Mouse (Mus musculus): Measurements from ENCODE around the gene Ephx4. TPM values are rescaled to one million over a fixed set of nuclear protein-coding genes. Genes with fewer than 3 reads are reported as not detected.
A peak's percentile ranks its signal among the peaks of the same experiment; 100 is the strongest.

Gene Ephx4
- not detected in 2 replicates for polyA plus RNA-seq (2015; fragmentation: Nextera tagmentation; extraction: Ambion mirVana)

DNA sequence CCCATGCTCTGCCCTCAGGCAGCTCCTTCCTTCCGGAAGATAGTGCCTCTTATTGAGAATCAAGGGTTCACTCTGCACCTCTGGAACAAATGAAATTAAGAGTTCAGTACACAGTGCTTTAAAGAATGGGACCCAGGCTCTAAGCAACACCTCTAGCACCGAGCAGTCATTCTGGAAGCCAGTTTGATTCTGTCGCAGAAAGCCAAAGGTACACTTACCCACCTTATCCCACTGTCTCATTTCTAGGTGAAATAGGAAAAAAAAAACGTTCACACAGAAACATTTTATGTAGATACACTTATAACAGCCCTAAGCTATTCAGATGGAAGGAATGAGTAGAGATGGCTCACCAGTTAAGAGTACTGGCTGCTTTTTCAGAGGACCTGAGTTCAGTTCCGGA lies at the start of gene Ephx4:
Ephx4 (plus strand) TSS at position 301 of the 400 bp plus-strand sequence.
- Histone ChIP-seq H3K4me2 (ENCODE audit: low read depth, low read length) (peak within 1 kb of the TSS; percentile 53), H3K9ac (ENCODE audit: low read depth, low read length) (0 out of 2 replicates have a peak within 1 kb of the TSS, but pooled peaks have one; percentile 5), H3K4me1 (ENCODE audit: control insufficient read depth, low read depth, low read length) (no peaks in the 10 kb centered on the region), H3K36me3 (ENCODE audit: control insufficient read depth, insufficient read depth) (no peaks in the 10 kb centered on the region), H3K9me3 (replicated peaks; ENCODE audit: control insufficient read depth, low read length) (no peaks in the 10 kb centered on the region), H3K4me3 (ENCODE audit: low read depth, low read length) (peak within 1 kb of the TSS; percentile 56), H3K27me3 (ENCODE audit: control insufficient read depth, insufficient read depth, low read depth, low read length) (peaks cover 39% of the 10 kb centered on the region), H3K27ac (ENCODE audit: low read length) (no peak within 1 kb of the TSS)
- WGBS (ENCODE audit: insufficient replicate concordance) = 16% methylated on average over 5 of the region's 5 CpGs
- no peak for ATAC-seq (ENCODE audit: low read depth)

GRCm38 (mm10) chr5:107353981-107354380 lies 48.6 kb upstream of the Ephx4 start:
- Histone ChIP-seq H3K9me3 (replicated peaks; ENCODE audit: control insufficient read depth, low read length) (no peaks in the 10 kb centered on the region), H3K4me1 (ENCODE audit: control insufficient read depth, low read depth, low read length) (no peaks in the 10 kb centered on the region), H3K4me3 (ENCODE audit: low read depth, low read length) (no peak overlapping the region), H3K27ac (ENCODE audit: low read length) (no peak overlapping the region), H3K36me3 (ENCODE audit: control insufficient read depth, insufficient read depth) (no peaks in the 10 kb centered on the region), H3K27me3 (ENCODE audit: control insufficient read depth, insufficient read depth, low read depth, low read length) (no peaks in the 10 kb centered on the region), H3K9ac (ENCODE audit: low read depth, low read length) (no peak overlapping the region), H3K4me2 (ENCODE audit: low read depth, low read length) (no peak overlapping the region)
- 41% methylated on average over 3 of the region's 3 CpGs for whole genome bisulfite sequencing (ENCODE audit: insufficient replicate concordance)
- no peak for ATAC-seq (ENCODE audit: low read depth)

- H3K9me3 ChIP-seq (replicated peaks; ENCODE audit: control insufficient read depth, low read length) = no peaks in the 10 kb centered on the region
- no peaks in the 10 kb centered on the region for H3K27me3 ChIP-seq (ENCODE audit: control insufficient read depth, insufficient read depth, low read depth, low read length)
- no peaks in the 10 kb centered on the region for H3K4me1 ChIP-seq (ENCODE audit: control insufficient read depth, low read depth, low read length)
- ATAC-seq (ENCODE audit: low read depth) = no peak
- no peak overlapping the region for H3K9ac ChIP-seq (ENCODE audit: low read depth, low read length)
- 33% methylated on average over 1 of the region's 1 CpGs for WGBS (ENCODE audit: insufficient replicate concordance)
- H3K4me2 ChIP-seq (ENCODE audit: low read depth, low read length) = no peak overlapping the region
- no peak overlapping the region for H3K27ac ChIP-seq (ENCODE audit: low read length)
- no peaks in the 10 kb centered on the region for H3K36me3 ChIP-seq (ENCODE audit: control insufficient read depth, insufficient read depth)
- H3K4me3 ChIP-seq (ENCODE audit: low read depth, low read length) = no peak overlapping the region
Measured at GRCm38 (mm10) chr5:107355801-107356200, 46.7 kb upstream of the Ephx4 start.

GRCm38 (mm10) chr5:107357723-107358122 lies 44.8 kb upstream of the Ephx4 start:
- Histone ChIP-seq H3K36me3 (ENCODE audit: control insufficient read depth, insufficient read depth) (no peaks in the 10 kb centered on the region), H3K4me3 (ENCODE audit: low read depth, low read length) (no peak overlapping the region), H3K9me3 (replicated peaks; ENCODE audit: control insufficient read depth, low read length) (no peaks in the 10 kb centered on the region), H3K27me3 (ENCODE audit: control insufficient read depth, insufficient read depth, low read depth, low read length) (no peaks in the 10 kb centered on the region), H3K9ac (ENCODE audit: low read depth, low read length) (no peak overlapping the region), H3K27ac (ENCODE audit: low read length) (no peak overlapping the region), H3K4me1 (ENCODE audit: control insufficient read depth, low read depth, low read length) (no peaks in the 10 kb centered on the region), H3K4me2 (ENCODE audit: low read depth, low read length) (no peak overlapping the region)
- 69% methylated on average over 8 of the region's 8 CpGs for WGBS (ENCODE audit: insufficient replicate concordance)
- no peak for ATAC-seq (ENCODE audit: low read depth)

DNA sequence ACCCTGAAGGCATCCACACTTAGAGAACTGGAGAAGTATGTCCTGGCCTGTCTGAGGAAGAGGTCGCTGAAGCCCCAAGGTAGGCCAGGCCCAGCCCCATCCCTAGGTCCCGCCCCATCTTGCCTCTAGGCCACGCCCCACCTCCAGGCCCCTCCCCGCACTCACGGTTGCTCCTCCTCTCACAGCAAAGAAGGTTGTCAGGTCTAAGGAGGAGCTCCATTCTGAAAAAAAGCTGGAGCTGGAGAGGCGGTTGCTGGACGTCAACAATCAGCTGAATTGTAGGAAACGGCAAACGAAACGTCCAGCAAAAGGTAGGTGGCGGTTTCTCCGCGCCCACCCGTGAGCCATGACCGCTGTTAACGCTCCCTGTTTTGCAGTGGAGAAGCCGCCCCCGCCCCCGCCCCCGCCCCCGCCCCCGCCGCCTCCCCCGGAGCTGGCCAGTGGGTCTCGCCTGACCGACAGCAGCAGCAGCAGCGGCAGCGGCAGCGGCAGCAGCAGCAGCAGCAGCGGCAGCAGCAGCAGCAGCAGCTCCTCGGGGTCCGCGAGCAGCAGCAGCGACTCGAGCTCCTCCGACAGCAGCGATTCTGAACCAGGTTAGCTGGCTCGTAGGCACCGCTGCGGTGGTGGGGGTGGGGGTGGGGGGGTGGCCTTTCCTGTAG lies 43.0 kb upstream of the Ephx4 start:
- no peaks in the 10 kb centered on the region for H3K36me3 ChIP-seq (ENCODE audit: control insufficient read depth, insufficient read depth)
- peak overlapping the region; percentile 58 for H3K9ac ChIP-seq (ENCODE audit: low read depth, low read length)
- peak overlapping the region; percentile 61 for H3K4me3 ChIP-seq (ENCODE audit: low read depth, low read length)
- peak; percentile 99 for ATAC-seq (ENCODE audit: low read depth)
- H3K4me2 ChIP-seq (ENCODE audit: low read depth, low read length) = peak overlapping the region; percentile 67
- no peaks in the 10 kb centered on the region for H3K9me3 ChIP-seq (replicated peaks; ENCODE audit: control insufficient read depth, low read length)
- peak overlapping the region; percentile 33; the same call in 1 of the 2 replicates for H3K27ac ChIP-seq (ENCODE audit: low read length)
- no peaks in the 10 kb centered on the region for H3K4me1 ChIP-seq (ENCODE audit: control insufficient read depth, low read depth, low read length)
- under 1% methylated on average over 32 of the region's 40 CpGs for WGBS (ENCODE audit: insufficient replicate concordance)
- H3K27me3 ChIP-seq (ENCODE audit: control insufficient read depth, insufficient read depth, low read depth, low read length) = no peaks in the 10 kb centered on the region

- Histone ChIP-seq H3K27ac (ENCODE audit: low read length) (no peak overlapping the region), H3K9ac (ENCODE audit: low read depth, low read length) (peak overlapping the region; percentile 58), H3K9me3 (replicated peaks; ENCODE audit: control insufficient read depth, low read length) (no peaks in the 10 kb centered on the region), H3K4me1 (ENCODE audit: control insufficient read depth, low read depth, low read length) (no peaks in the 10 kb centered on the region), H3K36me3 (ENCODE audit: control insufficient read depth, insufficient read depth) (no peaks in the 10 kb centered on the region), H3K4me2 (ENCODE audit: low read depth, low read length) (peak overlapping the region; percentile 67), H3K4me3 (ENCODE audit: low read depth, low read length) (peak overlapping the region; percentile 61), H3K27me3 (ENCODE audit: control insufficient read depth, insufficient read depth, low read depth, low read length) (no peaks in the 10 kb centered on the region)
- 30% methylated on average over 9 of the region's 9 CpGs for WGBS (ENCODE audit: insufficient replicate concordance)
- no peak for ATAC-seq (ENCODE audit: low read depth)
Measured at GRCm38 (mm10) chr5:107360054-107360730, 42.3 kb upstream of the Ephx4 start.

DNA sequence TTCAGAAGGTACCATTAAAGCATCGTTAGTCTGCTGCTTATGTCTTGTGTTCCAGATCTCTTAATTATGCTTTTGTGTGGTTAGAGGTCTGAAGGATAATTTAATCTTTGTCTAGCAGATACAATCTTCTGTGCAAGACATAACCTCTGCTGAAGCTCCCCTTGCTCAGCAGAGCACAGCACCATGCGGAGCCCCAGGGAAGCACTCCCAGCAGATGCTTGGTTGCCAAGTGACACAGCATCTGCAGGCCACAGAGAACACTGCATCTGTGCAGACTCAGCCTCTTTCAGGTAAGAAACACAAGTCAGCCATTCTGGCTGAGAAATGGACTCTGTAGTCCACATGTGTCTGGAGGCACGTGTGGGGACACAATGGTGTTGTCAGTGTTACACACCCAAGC lies 32.5 kb upstream of the Ephx4 start:
- Histone ChIP-seq H3K4me2 (ENCODE audit: low read depth, low read length) (no peak overlapping the region), H3K36me3 (ENCODE audit: control insufficient read depth, insufficient read depth) (no peaks in the 10 kb centered on the region), H3K4me3 (ENCODE audit: low read depth, low read length) (no peak overlapping the region), H3K27me3 (ENCODE audit: control insufficient read depth, insufficient read depth, low read depth, low read length) (no peaks in the 10 kb centered on the region), H3K4me1 (ENCODE audit: control insufficient read depth, low read depth, low read length) (no peaks in the 10 kb centered on the region), H3K9ac (ENCODE audit: low read depth, low read length) (no peak overlapping the region), H3K9me3 (replicated peaks; ENCODE audit: control insufficient read depth, low read length) (no peaks in the 10 kb centered on the region), H3K27ac (ENCODE audit: low read length) (no peak overlapping the region)
- ATAC-seq (ENCODE audit: low read depth) = no peak
- 67% methylated on average over 3 of the region's 3 CpGs for WGBS (ENCODE audit: insufficient replicate concordance)

DNA sequence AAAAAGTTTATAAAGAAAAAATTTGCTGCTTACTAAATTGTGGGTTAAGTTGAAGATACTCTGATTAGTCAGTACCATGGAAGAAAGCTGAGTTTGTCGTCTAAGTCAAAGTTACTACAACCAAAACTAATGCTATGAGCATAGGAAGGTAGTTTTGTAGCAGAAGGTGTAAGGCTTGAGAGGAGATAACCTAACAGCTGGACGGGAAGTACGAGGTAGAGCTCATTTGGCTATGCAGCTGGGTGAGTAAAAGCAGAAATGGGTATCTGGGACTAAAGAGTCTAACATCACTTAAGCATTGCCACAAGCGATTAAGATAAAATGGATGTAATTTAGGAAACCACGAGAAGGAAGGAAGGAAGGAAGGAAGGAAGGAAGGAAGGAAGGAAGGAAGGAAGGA lies 31.2 kb upstream of the Ephx4 start:
- no peaks in the 10 kb centered on the region for H3K27me3 ChIP-seq (ENCODE audit: control insufficient read depth, insufficient read depth, low read depth, low read length)
- no peak overlapping the region for H3K27ac ChIP-seq (ENCODE audit: low read length)
- H3K9ac ChIP-seq (ENCODE audit: low read depth, low read length) = no peak overlapping the region
- H3K4me3 ChIP-seq (ENCODE audit: low read depth, low read length) = no peak overlapping the region
- no peaks in the 10 kb centered on the region for H3K9me3 ChIP-seq (replicated peaks; ENCODE audit: control insufficient read depth, low read length)
- H3K4me1 ChIP-seq (ENCODE audit: control insufficient read depth, low read depth, low read length) = no peaks in the 10 kb centered on the region
- ATAC-seq (ENCODE audit: low read depth) = no peak
- no peaks in the 10 kb centered on the region for H3K36me3 ChIP-seq (ENCODE audit: control insufficient read depth, insufficient read depth)
- H3K4me2 ChIP-seq (ENCODE audit: low read depth, low read length) = no peak overlapping the region
- WGBS (ENCODE audit: insufficient replicate concordance) = 64% methylated on average over 5 of the region's 5 CpGs

GRCm38 (mm10) chr5:107373256-107373655 lies 29.3 kb upstream of the Ephx4 start:
- Histone ChIP-seq H3K27ac (ENCODE audit: low read length) (no peak overlapping the region), H3K36me3 (ENCODE audit: control insufficient read depth, insufficient read depth) (no peaks in the 10 kb centered on the region), H3K9me3 (replicated peaks; ENCODE audit: control insufficient read depth, low read length) (no peaks in the 10 kb centered on the region), H3K4me2 (ENCODE audit: low read depth, low read length) (no peak overlapping the region), H3K4me1 (ENCODE audit: control insufficient read depth, low read depth, low read length) (no peaks in the 10 kb centered on the region), H3K9ac (ENCODE audit: low read depth, low read length) (no peak overlapping the region), H3K27me3 (ENCODE audit: control insufficient read depth, insufficient read depth, low read depth, low read length) (no peaks in the 10 kb centered on the region), H3K4me3 (ENCODE audit: low read depth, low read length) (no peak overlapping the region)
- 21% methylated on average over 4 of the region's 4 CpGs for WGBS (ENCODE audit: insufficient replicate concordance)
- ATAC-seq (ENCODE audit: low read depth) = no peak

Data from liver, embryonic 16.5 days (tissue).